Mouse (Mus musculus): ENCODE data around the gene Cit.

Cit gene

DNA sequence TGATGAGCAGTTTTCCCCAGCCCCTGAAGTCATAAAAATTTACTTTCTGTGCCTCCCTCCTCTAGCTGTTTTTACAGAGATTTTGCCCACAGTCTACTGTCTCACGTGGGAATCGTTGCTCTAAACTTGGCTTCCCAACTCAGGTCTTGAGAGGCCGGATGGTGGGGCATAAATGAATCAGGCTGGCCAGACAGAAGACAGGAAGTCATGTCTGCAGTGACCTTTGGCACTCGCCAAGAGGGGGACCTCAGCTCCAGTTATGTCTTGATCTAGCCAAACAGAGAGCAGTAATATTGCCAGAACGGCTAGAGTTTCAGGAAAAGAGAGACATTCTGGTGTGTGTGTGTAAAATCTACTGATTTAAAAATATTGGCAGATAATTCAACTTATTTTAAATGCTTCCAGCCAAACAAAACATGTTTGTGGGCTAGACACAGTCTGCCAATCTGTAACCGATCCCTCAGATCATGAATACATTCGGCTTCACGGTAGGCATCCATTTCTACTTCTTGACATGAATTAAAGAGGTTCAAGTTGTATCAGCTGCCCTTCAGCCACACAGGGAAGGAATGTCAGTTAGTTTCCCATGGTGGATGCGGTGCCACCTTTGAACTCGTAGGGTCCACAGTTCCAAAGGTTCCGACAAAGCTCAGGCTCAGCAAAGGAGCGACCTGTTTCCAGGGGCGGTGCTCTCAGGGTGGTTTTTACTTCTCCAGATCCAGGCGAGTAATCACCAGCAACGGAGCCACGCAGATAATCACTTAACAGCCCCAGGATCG is 5.4 kb downstream of the Cit start:
- no peak for DNase-seq (ENCODE audit: inconsistent age in 2 of 2, low spot score in 1 of 2)

DNA sequence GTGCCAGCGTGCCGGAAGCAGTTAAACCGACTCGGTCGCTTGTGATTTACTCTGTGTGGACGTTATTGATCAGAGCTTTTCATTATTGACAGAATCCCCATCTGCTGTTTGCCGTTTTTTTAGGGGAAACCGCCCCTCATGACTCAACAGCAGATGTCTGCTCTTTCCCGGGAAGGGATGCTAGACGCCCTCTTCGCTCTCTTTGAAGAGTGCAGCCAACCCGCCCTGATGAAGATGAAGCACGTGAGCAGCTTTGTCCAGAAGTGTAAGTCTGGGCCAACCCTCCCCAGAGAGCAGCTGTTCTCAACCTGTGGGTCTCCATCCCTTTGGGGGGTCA is 5.9 kb downstream of the Cit start:
- DNase-seq (ENCODE audit: inconsistent age in 2 of 2, low spot score in 1 of 2), result no peak

DNA sequence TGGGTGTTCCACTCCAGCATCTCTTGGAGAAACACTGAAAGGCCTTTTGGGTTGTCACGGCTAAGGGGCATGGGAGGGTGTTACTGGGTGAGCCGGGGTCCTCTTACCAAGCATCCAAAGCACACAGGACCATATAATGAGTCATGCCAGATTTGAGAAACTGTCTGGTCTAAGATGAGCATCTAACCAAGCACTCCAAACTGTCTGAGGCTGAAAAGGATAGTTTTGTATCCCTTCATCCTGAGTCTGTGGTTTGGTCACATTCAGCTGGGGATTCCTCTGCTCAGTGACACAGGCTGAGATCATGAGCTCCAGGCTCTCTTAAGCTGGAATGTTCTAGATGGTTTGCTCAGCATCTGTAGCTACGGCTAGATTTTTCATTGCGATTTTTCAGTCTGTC is 7.4 kb downstream of the Cit start:
- no peak for DNase-seq (ENCODE audit: inconsistent age in 2 of 2, low spot score in 1 of 2)

DNA sequence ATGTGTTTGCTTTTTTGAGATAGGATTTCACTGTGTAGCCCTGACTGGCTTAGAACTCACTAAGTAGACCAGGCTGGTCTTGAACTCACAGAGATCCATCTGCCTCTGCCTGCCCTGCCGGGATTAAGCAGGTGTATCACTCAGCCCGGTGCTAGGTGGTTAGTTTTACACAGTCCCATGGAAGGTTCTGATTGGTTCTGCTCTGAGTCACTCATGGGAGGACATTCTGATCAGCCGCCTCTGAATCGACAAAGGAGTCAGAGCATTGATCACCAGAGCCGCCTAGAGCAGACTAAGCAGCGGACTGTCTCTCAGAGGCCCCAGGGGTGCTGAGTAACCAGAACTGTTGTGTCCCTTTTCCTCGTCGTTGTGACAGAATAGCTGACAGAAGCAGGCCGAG is 8.6 kb downstream of the Cit start:
- DNase-seq (ENCODE audit: inconsistent age in 2 of 2, low spot score in 1 of 2), result no peak

DNA sequence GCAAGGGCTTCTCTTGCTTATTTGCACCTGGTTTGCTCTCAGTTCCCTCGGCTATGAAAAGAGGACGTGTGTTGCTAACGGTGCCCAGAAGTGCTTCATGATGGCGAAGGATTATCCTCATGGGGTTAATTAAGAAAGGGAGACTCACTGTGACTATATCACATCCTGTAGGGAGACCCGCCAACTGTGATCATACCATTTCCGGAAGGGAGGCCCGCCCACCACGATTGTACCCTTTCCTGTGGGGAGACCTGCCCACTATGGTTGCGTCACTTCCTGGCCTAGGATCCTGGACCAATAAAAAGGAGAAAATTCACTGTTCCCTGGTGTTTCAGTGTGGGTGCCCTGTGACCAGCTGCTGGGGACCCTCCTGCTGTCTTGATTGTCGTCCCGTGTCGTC is 9.3 kb downstream of the Cit start:
- peak; percentile 21 to 55 for DNase-seq (ENCODE audit: inconsistent age in 2 of 2, low spot score in 1 of 2)

DNA sequence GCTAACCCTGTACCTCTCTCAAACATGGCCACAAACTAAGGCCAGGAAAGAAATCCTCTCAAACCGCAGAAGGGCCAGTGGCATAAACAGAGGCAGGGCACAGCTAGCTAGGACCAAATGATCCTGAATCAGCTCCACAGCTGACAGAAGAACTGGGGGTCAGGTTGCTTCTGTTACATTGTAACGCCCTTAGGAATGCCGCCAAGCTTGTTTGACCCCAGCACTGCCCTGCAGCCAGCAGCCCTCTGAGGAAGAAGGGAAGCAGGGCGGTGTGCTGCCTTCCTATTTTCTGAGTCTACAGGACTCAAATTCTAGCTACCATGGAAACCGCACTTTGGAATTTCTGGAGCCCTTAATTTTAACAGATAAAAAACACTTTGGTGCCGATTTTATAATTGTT is 13.6 kb downstream of the Cit start:
- DNase-seq (ENCODE audit: inconsistent age in 2 of 2, low spot score in 1 of 2), result no peak

DNA sequence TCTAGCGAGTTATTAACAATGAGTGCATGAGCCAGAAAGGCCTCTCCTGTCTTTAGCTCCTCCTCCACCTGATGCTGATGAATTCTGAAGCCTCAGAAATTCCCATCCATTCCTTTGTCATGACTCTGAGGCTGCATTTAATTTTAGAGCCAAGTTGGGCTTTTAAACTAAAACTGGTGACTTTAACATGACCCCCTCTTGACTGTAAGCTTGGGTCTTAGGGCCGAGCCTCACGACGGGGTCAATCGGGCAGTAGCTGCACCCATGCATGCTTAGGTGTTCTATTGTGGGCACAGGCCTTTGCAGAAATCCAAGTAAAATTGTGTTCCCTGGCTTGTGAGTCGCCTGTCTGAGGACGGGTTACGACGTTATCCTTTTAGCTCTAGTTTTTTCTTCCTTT is 14.4 kb downstream of the Cit start:
- DNase-seq (ENCODE audit: inconsistent age in 2 of 2, low spot score in 1 of 2), result no peak

DNA sequence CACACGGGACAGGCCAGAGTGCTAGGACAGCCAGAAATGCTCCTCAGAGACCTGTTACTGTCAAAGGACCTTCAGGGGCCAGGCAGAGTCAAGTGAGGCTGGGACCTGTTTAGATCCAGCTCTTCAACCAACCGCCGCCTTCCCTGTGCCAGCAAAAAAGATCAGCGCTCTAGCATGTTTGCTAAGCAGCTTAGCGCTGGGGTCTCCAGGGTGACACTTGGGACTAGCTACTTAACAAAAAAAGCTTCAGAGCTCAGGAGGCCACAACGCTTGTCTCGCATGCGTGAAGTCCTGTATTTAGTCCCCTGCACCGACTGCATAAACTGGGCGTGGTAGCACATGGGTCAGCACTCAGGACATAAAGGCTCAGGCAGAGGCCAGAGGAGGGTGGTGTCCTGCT is 16.9 kb downstream of the Cit start:
- DNase-seq (ENCODE audit: inconsistent age in 2 of 2, low spot score in 1 of 2), result no peak

DNA sequence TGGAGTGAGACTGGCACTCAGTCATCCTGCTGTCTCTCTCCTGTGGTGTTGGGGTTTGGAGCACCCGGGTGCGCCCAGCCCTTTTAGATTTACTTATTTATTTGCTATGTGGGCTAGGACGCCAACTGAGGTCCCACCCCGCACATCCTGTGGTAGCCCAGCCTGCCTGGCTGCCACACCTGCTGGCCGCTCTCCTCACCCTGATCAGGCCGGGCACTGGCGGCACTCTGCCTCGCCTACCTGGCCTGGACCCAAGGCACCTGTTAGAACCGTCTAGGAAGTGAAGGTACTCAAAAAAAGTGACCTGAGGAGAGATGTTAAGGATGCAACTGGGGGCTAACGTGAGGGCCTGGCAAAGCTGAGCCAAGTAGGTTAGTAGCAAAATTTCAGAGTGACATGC is 17.4 kb downstream of the Cit start:
- DNase-seq (ENCODE audit: inconsistent age in 2 of 2, low spot score in 1 of 2), result no peak

DNA sequence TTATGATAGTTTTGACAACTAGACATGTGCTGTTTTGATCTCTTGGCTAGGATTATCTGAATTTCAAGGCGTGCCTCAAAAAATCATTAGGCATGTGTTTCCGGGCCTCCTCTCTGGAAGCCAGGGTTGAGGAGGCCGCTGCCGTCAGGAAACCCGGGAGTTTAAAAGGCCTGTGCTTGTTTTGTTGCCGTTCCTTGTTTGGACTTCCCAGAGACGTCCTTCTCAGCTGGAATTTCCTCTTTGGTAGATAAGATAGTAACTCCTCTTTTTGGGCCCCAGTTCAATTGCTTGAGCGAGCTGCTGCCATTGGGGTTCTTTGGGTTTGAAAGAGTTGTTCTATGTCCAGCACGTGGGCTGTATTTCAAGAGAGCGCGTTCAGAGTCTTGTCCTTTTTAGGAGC is 21.2 kb downstream of the Cit start:
- DNase-seq (ENCODE audit: inconsistent age in 2 of 2, low spot score in 1 of 2), result peak in 1 of 2 experiments; percentile 32

DNA sequence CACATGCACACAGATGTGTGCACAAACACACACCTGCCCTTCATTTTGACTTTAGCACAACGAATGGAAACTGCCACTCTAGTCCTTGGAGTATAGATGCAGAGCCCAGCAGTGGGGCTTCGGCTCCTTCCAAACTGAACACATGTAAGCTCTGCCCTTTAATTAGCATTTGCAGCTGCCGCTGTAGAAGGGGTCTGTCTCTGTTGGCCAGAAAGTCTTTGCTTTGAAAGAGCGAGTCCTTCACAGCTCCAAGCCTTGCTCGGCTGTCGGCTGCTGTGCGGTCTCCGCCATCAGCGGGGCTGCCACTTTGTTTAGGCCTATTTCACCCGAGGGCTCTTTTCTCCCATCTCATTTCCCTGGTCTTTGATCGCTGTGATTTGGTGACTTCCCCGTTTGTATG is 23.5 kb downstream of the Cit start:
- DNase-seq (ENCODE audit: inconsistent age in 2 of 2, low spot score in 1 of 2), result no peak

DNA sequence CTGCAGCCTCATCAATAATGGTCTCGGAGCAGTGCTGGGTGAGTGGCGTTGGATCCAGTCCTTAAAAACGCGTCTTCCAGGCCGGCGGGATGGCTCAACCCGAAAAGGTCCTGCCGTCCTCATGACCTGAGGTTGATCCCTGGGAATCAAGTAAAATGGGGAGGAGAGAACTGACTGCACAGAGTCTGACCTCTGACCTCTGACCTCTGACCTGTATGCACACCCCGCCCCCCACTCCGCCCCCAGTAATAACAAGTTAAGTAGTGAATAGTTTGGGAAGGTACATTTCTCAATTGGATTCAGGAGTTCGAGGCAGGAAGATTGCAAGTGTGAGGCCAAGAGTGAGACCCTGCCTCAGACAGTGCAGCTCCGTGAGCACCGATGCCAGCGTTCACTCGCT is 24.1 kb downstream of the Cit start:
- DNase-seq (ENCODE audit: inconsistent age in 2 of 2, low spot score in 1 of 2), result no peak

DNA sequence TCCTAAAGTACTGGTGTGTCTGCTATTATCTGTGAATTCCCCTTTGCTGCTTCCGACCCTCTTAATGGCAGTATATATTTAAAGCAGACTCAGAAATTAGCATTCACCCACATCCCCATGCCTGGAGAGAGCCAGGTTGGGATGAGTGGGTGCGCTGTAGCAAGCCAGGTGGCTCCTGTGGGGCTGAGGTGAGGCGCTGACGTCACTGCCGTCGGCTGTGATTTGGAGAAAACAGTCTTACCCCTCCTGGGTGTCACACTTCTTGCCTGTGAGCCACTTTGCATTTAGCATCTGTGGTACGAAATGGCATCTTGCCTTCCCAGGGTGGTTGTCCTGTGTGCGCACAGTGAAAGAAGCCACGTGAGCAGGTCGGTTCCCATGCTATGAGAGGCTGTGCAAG is 26.1 kb downstream of the Cit start:
- no peak for DNase-seq (ENCODE audit: inconsistent age in 2 of 2, low spot score in 1 of 2)

DNA sequence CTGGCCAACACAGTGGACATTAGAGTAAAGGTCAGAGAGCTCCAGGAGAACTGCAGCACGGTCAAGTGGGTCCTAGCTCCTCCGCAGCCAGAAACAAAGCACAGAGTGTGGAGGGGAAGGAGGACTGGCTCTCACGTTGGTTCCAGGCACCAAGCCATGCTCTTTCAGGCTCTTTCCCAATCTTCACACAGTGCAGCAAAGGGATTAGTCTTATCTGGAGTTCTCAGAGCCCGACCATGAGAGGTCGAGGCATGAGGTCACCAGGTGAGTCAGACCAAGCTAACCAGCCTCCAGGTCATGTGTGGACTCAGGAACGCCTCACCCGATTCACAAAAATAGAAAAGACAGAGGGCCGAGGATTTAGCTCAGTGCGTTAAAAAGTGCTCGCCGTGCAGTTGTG is 27.0 kb downstream of the Cit start:
- no peak for DNase-seq (ENCODE audit: inconsistent age in 2 of 2, low spot score in 1 of 2)

DNA sequence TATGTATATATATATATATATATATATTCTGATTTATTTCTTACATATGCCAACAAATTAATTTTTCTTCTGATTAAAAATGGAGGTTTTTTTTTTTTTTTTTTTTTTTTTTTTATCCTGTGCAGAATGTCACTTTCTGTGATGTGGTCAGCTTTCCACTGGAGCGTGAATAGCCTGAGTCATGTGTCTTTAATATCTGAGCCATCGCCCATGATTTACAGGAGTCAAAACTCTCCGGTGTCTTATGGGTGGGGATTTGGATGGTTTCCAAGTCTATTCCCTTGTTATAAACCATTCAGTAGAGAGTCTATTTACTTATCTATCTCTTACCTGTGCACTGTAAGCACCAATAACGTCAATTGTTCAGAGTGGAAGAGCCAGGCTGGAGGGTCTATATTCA is 27.9 kb downstream of the Cit start:
- no peak for DNase-seq (ENCODE audit: inconsistent age in 2 of 2, low spot score in 1 of 2)

DNA sequence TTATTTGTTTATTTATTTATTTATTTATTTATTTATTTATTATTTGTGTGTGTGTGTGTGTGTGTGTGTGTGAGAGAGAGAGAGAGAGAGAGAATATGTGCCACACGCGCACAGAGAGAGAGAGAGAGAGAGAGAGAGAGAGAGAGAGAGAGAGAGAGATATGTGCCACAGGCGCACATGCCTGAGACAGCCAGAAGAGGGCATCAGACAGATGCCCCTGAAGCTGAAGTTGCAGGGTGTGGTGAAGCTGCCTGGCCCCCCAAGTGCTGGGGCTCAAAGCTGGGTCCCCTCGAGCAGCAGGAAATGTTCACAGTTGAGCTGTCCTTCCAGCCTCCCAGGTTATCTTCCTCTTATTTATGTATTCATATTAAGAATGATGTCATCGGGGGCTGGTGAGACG is 32.3 kb downstream of the Cit start:
- DNase-seq (ENCODE audit: inconsistent age in 2 of 2, low spot score in 1 of 2), result no peak

DNA sequence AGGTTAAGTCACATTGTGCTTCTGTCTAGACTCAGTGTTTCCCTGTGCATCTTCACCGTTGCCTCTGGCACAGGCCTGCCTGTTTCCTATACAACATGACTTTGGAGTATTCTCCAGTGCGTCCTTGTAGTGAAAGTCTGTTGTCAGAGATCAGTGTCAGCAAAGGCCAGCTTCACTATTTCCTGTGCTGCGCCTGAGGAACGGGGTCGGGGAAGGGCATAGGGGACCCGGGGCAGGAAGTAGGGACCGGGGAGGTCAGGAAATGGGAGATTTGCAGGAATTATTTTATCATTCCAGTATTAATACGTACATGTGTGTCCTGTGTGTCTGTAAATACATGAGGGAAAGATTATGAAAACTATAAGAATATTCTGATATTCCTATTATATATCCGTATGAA is 37.1 kb downstream of the Cit start:
- peak; percentile 10 to 46 for DNase-seq (ENCODE audit: inconsistent age in 2 of 2, low spot score in 1 of 2)

DNA sequence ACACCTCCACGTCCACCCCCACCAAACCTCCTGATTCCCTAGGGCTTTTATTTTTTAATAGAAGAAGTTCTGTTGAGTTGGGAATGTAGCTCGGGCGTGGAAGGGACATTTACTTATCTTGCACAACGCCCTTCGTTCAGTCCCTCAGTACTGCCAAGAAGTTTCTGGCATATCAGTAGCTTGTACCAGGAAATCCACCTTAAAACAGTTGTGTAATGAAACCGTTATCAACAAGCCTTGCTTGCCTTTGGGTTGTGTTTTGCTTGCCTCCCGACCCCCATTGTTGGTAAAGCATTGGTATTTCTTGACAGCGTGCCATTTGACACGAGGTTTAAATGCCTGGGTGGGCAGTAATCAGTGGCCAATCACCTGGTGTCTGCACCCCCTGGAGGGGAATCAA is 39.4 kb downstream of the Cit start:
- DNase-seq (ENCODE audit: inconsistent age in 2 of 2, low spot score in 1 of 2), result no peak

DNA sequence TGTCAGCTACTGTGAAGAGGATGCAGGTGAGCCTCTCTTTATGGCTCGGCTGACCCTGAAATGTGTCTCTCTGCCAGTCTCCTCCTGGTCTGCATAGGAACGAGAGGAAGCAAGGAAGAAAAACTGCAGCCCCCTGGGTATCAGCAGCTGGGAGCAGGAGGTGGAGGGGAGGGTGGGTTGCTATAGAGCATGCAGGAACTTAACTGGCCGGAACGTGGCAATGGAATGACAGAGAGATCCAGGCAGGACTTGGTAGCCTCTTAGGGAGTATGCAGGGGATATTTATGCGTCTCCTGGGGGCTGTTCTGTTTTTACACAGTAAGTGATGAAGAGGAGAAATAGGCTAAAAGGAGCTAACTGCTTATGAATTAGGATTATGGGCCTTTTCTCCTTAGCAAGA is 48.7 kb downstream of the Cit start:
- DNase-seq (ENCODE audit: inconsistent age in 2 of 2, low spot score in 1 of 2), result no peak

DNA sequence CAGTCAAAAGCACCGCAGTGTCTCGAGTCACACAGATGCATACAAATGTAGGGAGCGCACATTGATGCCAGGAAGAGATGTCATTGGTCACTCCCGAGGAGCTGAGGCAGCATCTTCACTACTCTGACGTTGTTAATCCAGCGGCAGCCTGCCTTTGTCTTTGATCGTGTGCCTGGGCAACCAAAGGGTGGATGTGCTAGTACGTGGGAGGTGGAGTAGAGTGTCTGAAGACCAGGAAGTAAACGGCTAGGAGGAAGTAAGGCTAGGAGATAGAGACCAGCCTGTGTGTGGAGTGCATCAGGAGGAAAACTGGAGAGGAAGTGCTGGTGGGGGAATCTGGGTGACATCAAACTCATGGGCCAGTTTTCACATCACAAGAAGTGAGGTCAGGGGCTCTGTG is 52.0 kb downstream of the Cit start:
- no peak for DNase-seq (ENCODE audit: inconsistent age in 2 of 2, low spot score in 1 of 2)

DNA sequence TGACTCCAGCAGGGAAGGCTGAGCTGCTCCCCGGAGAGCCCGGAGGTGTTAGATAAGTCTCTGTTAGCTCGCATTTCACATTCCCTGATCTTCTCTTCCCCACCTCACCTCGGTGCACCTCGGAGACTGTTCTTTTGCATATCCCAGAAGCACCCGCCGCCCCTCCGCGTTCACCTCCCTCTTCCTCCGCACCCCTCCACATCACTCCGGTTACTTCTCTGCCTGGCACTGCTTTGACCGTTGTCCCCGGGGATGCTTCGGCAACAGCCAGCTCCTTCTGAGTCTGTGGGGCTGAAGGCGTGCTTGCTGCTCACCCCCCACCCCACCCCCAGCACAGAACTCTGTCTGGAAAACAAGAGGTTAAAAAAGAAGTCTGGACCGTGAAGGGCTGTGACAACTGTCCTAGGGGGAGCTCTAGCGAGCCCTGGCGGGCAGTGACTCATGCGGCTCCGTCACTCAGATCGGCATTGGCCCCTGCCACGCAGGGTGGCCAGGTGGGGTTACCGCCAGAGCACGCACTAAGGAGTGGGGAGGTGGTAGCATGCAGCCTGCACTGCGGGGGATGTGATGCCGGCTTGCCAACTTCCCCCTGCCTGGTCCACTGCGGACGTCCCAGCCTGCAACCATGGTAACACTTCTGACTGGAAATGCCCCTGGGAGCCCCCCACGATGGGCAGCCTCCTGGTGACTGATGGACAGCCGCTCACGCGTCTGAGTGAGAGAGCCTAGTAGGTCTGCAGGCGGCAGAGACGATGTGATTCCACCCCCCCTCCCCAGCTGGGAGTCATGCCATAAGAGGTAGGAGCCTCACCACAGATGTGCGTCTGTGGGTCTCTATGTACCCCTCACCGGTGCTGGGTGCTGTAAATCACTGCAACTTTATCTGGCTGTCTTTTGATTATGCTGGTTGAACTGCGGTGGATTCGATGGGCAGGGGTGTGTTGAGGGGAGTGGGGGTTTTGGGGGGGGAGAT is 62.2 kb downstream of the Cit start:
- DNase-seq (ENCODE audit: inconsistent age in 2 of 2, low spot score in 1 of 2), result peak; percentile 48 to 79

DNA sequence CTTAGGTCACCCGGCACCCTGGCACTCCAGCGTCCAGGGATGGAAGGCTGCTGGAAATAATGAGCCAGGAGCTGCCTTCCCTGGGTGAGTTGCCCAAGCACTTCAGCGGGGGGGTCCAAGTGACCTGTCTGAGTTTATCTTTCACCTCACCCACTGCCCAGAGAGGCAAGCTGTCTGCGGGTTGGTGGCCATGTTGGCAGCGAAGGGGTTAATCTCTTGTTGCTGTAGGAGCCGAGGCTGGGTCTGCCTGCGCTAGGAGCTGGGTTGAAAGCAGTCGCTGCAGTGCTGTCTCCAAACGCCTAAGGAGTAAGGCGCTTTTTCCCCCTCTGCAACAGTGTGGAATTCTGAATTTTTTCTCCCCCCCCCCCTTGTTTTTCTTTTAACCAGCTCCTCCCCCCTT is 63.2 kb downstream of the Cit start:
- no peak for DNase-seq (ENCODE audit: inconsistent age in 2 of 2, low spot score in 1 of 2)

DNA sequence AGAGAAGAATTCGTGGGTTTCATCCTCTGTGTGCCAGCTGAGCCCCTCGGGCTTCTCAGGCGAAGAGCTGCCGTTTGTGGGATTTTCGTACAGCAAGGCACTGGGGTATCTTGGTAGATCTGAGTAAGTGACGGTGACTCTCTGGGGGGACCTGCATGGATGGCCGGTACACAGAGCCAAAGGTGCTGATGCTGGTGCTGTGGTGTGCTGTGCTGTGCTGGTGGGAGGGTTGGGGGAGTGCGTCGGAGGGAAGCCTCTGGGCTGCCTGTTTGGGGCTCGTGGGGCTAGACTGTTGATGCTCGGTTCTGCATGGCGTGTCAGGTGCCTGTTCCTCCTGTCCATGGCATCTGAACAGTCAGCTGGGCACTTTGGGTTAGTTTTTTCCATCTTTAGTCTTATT is 63.6 kb downstream of the Cit start:
- DNase-seq (ENCODE audit: inconsistent age in 2 of 2, low spot score in 1 of 2), result no peak

Data from adrenal gland, adult (tissue).